Mouse (Mus musculus) forebrain, embryonic 14.5 days (tissue): Measurements from ENCODE around the gene Kxd1. TPM values are rescaled to one million over a fixed set of nuclear protein-coding genes. Genes with fewer than 3 reads are reported as not detected.

ENCODE experiments used
- ATAC-seq: fragments of 200-750 bp; cut with Nextera tagmentation; 2 replicates; pipeline ENCODE4 v1.8.0; 2017; ENCODE audit warnings: mild to moderate bottlenecking, moderate library complexity
- DNase-seq: peaks from one replicate; pipeline ENCODE4 v3.0.0-alpha.2; 2015; ENCODE audit warnings: low spot score
- H3K27ac ChIP-seq: fragments of 300-500 bp; sonication (generic); 2 replicates; pipeline ENCODE4 v1.5.1; 2014; ENCODE audit warnings: low read depth, mild to moderate bottlenecking, control low read depth, low read length, moderate library complexity
- H3K27me3 ChIP-seq: fragments of 300-500 bp; sonication (generic); replicated peaks from 2 replicates; pipeline ENCODE4 v1.6.1; 2014; ENCODE audit warnings: low read length, control low read depth, mixed read lengths; ENCODE audit not compliant: control insufficient read depth, insufficient read depth
- H3K36me3 ChIP-seq: fragments of 300-500 bp; sonication (generic); 2 replicates; pipeline ENCODE4 v1.6.1; 2014; ENCODE audit warnings: low read length, control low read depth; ENCODE audit not compliant: control insufficient read depth, insufficient read depth
- H3K4me1 ChIP-seq: fragments of 300-500 bp; sonication (generic); 2 replicates; pipeline ENCODE4 v1.6.1; 2014; ENCODE audit warnings: antibody characterized with exemption, low read length, control low read depth; ENCODE audit not compliant: control insufficient read depth, insufficient read depth
- H3K4me2 ChIP-seq: fragments of 300-500 bp; sonication (generic); 2 replicates; pipeline ENCODE4 v1.6.1; 2014; ENCODE audit warnings: mild to moderate bottlenecking, control low read depth, low read length
- H3K4me3 ChIP-seq: fragments of 300-500 bp; sonication (generic); 2 replicates; pipeline ENCODE4 v1.5.1; 2014; ENCODE audit warnings: low read depth, low read length, control low read depth
- H3K9ac ChIP-seq: fragments of 300-500 bp; sonication (generic); 2 replicates; pipeline ENCODE4 v1.6.1; 2014; ENCODE audit warnings: mild to moderate bottlenecking, low read length, control low read depth, moderate library complexity
- H3K9me3 ChIP-seq: fragments of 300-500 bp; sonication (generic); replicated peaks from 2 replicates; pipeline ENCODE4 v1.6.1; 2016; ENCODE audit warnings: low read length, control low read depth, mixed read lengths; ENCODE audit not compliant: control insufficient read depth
- WGBS: fragments of 180-500 bp; shearing (Covaris S2); extraction: QIAGEN DNeasy Blood & Tissue Kit; methylation state at CpG from one replicate; pipeline ENCODE4 v1.1.7; 2014; 5-methylcytosine and 5-hydroxymethylcytosine counted together
- polyA plus RNA-seq: library from polyadenylated mRNA; unstranded; fragments of >200 nt; fragmentation: Nextera tagmentation; extraction: Ambion mirVana; gene quantifications from 2 replicates; pipeline ENCODE4 v1.2.1, GENCODE M21; 2014

Kxd1 gene
- polyA plus RNA-seq, 1 experiment from 2014 or later: 57.9 TPM

DNA sequence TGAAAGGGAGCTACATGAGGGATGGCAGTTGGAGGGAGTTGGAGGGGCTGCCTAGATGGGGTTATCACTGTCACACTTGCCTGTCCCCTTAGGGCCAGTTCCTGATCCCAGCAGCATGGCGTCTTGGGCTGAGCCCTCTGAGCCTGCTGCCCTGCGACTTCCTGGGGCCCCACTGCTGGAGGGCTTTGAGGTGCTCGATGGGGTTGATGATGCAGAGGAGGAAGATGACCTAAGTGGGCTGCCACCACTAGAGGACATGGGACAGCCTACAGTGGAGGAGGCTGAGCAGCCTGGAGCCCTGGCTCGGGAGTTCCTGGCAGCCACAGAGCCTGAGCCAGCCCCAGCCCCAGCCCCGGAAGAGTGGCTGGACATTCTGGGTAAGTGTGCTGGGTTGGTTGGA, 1.5 kb upstream of the Kxd1 start:
- Histone ChIP-seq H3K4me1 (peaks cover 6% of the 10 kb centered on the region), H3K36me3 (peaks cover 46% of the 10 kb centered on the region), H3K9ac (no peak overlapping the region), H3K4me3 (no peak overlapping the region), H3K4me2 (no peak overlapping the region), H3K27ac (no peak overlapping the region), H3K9me3 (no peaks in the 10 kb centered on the region), H3K27me3 (no peaks in the 10 kb centered on the region)
- DNase-seq: no peak
- no peak for ATAC-seq
- WGBS: 90% methylated on average over 5 of the region's 5 CpGs

- Histone ChIP-seq H3K36me3 (peaks cover 37% of the 10 kb centered on the region), H3K9me3 (no peaks in the 10 kb centered on the region), H3K4me1 (peaks cover 8% of the 10 kb centered on the region), H3K4me3 (peak overlapping the region; percentile 82), H3K9ac (peak overlapping the region; percentile 95), H3K27me3 (no peaks in the 10 kb centered on the region), H3K4me2 (peak overlapping the region; percentile 88), H3K27ac (peak overlapping the region; percentile 82)
- 35% methylated on average over 13 of the region's 13 CpGs for WGBS
- no peak for DNase-seq
- no peak for ATAC-seq
These were observed 534 bp upstream of the Kxd1 start for GRCm38 (mm10) chr8:70528182-70528797.

DNA sequence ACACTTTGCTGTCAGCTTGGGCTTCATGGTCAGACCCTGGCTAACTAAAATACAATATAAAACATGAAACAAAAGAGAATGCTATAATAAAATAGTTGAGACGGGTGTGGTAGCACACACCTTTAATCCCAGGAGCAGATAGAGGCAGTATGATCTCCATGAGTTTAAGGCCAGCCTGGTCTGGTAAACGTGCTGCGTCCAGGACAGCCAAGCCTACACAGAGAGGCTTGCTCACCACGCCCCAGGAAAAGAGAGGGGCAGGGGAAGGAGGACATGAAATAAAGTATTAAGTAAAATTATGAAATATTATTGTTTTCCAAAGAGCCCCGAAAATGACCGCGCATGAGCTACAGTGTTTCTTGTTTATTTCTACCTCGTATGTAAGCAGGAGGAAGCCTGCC, 645 bp downstream of the Kxd1 start:
- Histone ChIP-seq H3K4me2 (peak overlapping the region; percentile 88), H3K9me3 (no peaks in the 10 kb centered on the region), H3K9ac (peak overlapping the region; percentile 95), H3K27ac (peak overlapping the region; percentile 82), H3K4me1 (peaks cover 12% of the 10 kb centered on the region), H3K4me3 (peak overlapping the region; percentile 82), H3K27me3 (no peaks in the 10 kb centered on the region), H3K36me3 (peaks cover 27% of the 10 kb centered on the region)
- 2% methylated on average over 8 of the region's 8 CpGs for WGBS
- DNase-seq: no peak
- ATAC-seq: no peak

GRCm38 (mm10) chr8:70522592-70523403, 5.0 kb downstream of the Kxd1 start:
- Histone ChIP-seq H3K4me1 (peaks cover 6% of the 10 kb centered on the region), H3K36me3 (0 out of 2 replicates have a peak, but pooled peaks cover 12% of the 10 kb centered on the region), H3K27ac (peak overlapping the region; percentile 89), H3K9me3 (no peaks in the 10 kb centered on the region), H3K4me2 (peak overlapping the region; percentile 85), H3K9ac (peak overlapping the region; percentile 68), H3K27me3 (no peaks in the 10 kb centered on the region), H3K4me3 (peak overlapping the region; percentile 62)
- DNase-seq (peak; percentile 99), ATAC-seq (peak; percentile 86)
- under 1% methylated on average over 51 of the region's 51 CpGs for WGBS

GRCm38 (mm10) chr8:70519606-70520005, 8.2 kb downstream of the Kxd1 start:
- H3K27ac ChIP-seq: no peak overlapping the region
- H3K36me3 ChIP-seq: peaks cover 25% of the 10 kb centered on the region; the same call in 1 of the 2 replicates
- no peaks in the 10 kb centered on the region for H3K27me3 ChIP-seq
- no peak overlapping the region for H3K9ac ChIP-seq
- H3K4me2 ChIP-seq: no peak overlapping the region
- 65% methylated on average over 2 of the region's 2 CpGs for WGBS
- no peak for DNase-seq
- no peak for ATAC-seq
- no peaks in the 10 kb centered on the region for H3K9me3 ChIP-seq
- no peak overlapping the region for H3K4me3 ChIP-seq
- peaks cover 6% of the 10 kb centered on the region for H3K4me1 ChIP-seq

GRCm38 (mm10) chr8:70519043-70519442, 8.7 kb downstream of the Kxd1 start:
- H3K4me2 ChIP-seq: no peak overlapping the region
- ATAC-seq (no peak), DNase-seq (no peak)
- H3K4me3 ChIP-seq: no peak overlapping the region
- H3K27ac ChIP-seq: no peak overlapping the region
- 92% methylated on average over 6 of the region's 6 CpGs for WGBS
- H3K36me3 ChIP-seq: peaks cover 30% of the 10 kb centered on the region
- no peaks in the 10 kb centered on the region for H3K27me3 ChIP-seq
- no peak overlapping the region for H3K9ac ChIP-seq
- H3K9me3 ChIP-seq: no peaks in the 10 kb centered on the region
- H3K4me1 ChIP-seq: peaks cover 6% of the 10 kb centered on the region

GRCm38 (mm10) chr8:70517940-70518643, 9.7 kb downstream of the Kxd1 start:
- no peak for DNase-seq
- H3K27ac ChIP-seq: no peak overlapping the region
- no peaks in the 10 kb centered on the region for H3K27me3 ChIP-seq
- H3K4me1 ChIP-seq: peaks cover 3% of the 10 kb centered on the region
- H3K36me3 ChIP-seq: peaks cover 40% of the 10 kb centered on the region
- no peak overlapping the region for H3K4me2 ChIP-seq
- WGBS: 74% methylated on average over 10 of the region's 10 CpGs
- no peak overlapping the region for H3K4me3 ChIP-seq
- ATAC-seq: no peak
- H3K9ac ChIP-seq: no peak overlapping the region
- H3K9me3 ChIP-seq: no peaks in the 10 kb centered on the region

DNA sequence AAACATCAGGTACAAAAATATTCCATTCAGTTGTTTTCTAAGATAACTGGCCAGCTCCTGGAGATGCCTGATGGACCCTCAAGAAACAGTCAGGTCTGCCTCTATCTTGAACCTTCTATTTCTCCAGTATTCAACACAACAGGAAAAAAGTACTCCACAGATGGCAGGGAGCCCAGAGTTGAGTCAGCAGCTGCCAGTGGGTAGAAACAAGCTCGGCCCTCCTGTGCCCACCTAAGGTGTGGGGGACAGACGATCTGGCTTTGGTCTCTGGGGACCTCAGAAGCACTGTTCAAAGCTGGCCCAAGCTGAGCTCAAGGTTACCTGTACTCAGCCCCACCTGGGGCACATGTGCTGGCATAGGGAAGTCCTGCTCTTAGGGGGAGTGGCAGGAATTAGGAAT, 14.3 kb downstream of the Kxd1 start:
- no peak for DNase-seq
- H3K36me3 ChIP-seq: peaks cover 39% of the 10 kb centered on the region
- H3K4me3 ChIP-seq: no peak overlapping the region
- H3K4me1 ChIP-seq: peaks cover 10% of the 10 kb centered on the region
- 52% methylated on average over 2 of the region's 2 CpGs for WGBS
- no peaks in the 10 kb centered on the region for H3K27me3 ChIP-seq
- no peak overlapping the region for H3K27ac ChIP-seq
- no peak for ATAC-seq
- no peak overlapping the region for H3K9ac ChIP-seq
- H3K4me2 ChIP-seq: no peak overlapping the region
- no peaks in the 10 kb centered on the region for H3K9me3 ChIP-seq
